Mouse (Mus musculus) megakaryocyte, embryonic 14.5 days (primary cell): ENCODE measurements around the gene Nos1ap.

ENCODE experiments used
- FLI1 ChIP-seq: IDR thresholded peaks from 2 replicates; pipeline ENCODE4 v1.6.1; 2012; ENCODE audit warnings: low read length, inconsistent platforms, mixed read lengths
- GATA1 ChIP-seq: IDR thresholded peaks from 3 replicates; pipeline ENCODE4 v1.6.1; 2012; ENCODE audit warnings: mixed read lengths, low read length, inconsistent platforms, borderline replicate concordance

DNA sequence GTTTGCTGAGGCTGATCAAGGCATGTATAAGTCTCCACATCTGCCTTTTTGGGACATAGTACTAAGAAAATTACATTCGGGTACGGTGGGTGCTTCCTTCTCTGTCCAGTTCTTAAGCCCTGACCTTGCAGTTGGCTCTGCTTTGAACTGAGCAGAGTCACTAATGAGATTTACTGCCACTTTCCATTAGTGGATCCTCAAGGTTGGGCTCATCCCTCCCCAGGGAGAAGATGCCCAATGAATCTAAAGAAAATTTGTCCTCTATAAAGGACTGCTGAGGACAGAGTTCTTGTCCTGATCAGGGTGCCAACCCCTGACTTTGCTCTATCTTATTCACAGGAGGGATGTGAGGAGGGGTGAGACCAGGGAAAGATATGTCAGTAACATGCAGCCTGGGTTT lies 267.6 kb downstream of the Nos1ap start:
- TF ChIP-seq FLI1 (no peak), GATA1 (no peak)
